Mouse (Mus musculus): ENCODE results near the gene Abcb9.

DNA sequence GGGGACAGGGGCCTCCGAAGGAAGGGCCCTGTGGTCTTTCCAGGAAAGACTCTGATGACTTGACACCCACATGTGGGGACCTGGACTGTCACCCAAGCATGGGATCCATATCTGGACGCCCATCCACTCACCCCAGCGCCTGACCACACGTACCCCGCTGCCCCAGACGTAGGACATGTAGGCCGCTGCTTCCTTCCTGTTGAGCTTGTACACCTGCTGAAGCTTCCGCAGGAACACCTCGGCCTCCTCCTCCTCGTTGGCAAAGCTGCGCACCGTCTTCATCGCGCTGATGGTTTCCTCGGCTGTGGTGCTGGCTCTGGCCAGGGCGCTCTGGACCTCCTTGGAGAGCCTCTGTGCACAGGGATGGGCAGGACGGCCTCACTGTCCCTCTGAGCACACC lies 15.7 kb downstream of the Abcb9 start:
- TF ChIP-seq CHD2 (IDR thresholded peaks at IDR 0.05; ENCODE audit: low read depth, low read length) (no peak), HCFC1 (IDR thresholded peaks at IDR 0.05; ENCODE audit: borderline replicate concordance, insufficient read depth, low read length) (no peak), MAFK (IDR thresholded peaks at IDR 0.05; ENCODE audit: insufficient read depth, low read depth, low read length) (no peak), ZNF384 (IDR thresholded peaks at IDR 0.05; ENCODE audit: low read depth, low read length) (no peak), ZC3H11A (IDR thresholded peaks at IDR 0.05; ENCODE audit: borderline replicate concordance, low read depth, low read length) (no peak)
